Mouse (Mus musculus): Measurements from ENCODE around the gene Islr. TPM values are rescaled to one million over a fixed set of nuclear protein-coding genes. Genes with fewer than 3 reads are reported as not detected.
A peak's percentile ranks its signal among the peaks of the same experiment; 100 is the strongest.

The Islr gene
- polyA plus RNA-seq, 1 experiment from 2014 or later, result 109 TPM

DNA sequence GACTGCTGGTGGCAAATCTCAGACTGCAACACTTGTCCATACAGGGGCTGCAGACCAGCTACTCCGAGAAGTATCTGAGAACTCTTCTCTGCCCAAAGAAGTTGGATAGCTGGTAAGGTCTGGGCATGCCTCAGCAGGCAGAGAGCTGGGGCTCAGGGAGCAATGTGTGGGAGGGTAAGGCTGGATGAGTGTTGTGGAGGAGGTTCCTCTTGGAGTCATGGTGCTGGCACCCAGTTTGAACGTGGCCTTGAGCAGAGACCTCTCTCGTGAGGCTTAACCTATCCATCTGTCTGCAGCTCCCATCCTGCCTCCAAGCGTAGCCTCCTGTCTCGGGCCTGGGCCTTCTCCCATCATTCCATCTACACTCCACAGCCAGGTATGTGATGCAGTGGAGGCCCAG is 58.7 kb downstream of the Islr start:
- no peak overlapping the region for H3K4me3 ChIP-seq (replicated peaks)
- H3K9ac ChIP-seq (replicated peaks), result no peak overlapping the region
- peaks cover 43% of the 10 kb centered on the region for H3K4me1 ChIP-seq (replicated peaks)
- H3K27me3 ChIP-seq, result no peaks in the 10 kb centered on the region
- H3K27ac ChIP-seq, result no peak overlapping the region
- no peak for ATAC-seq (ENCODE audit: insufficient number of reproducible peaks, insufficient read depth, low FRiP score, low TSS enrichment, low read depth)
- H3K4me2 ChIP-seq, result no peak overlapping the region
- WGBS, result 75% methylated on average over 5 of the region's 5 CpGs
- peaks cover 65% of the 10 kb centered on the region for H3K36me3 ChIP-seq
- no peaks in the 10 kb centered on the region for H3K9me3 ChIP-seq

DNA sequence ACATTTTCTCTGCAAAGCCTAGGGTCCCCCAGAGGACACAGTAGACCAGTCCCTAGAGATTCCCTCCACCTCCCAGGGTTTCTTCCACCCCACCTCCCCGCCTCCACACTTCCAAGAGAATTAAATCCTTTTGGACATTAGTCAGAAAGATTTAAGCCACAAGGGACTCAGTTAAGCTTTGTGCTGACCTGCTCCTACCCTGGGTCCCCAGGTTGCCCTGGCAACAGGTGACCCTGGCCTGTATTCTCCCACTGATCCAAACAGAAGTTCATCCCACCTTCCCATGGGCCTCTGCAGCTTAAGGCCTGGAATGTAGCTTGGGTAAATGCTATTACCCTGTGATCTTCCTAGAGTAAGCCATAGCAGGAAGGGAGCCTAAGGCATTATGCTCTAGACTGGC is 59.4 kb downstream of the Islr start:
- peaks cover 65% of the 10 kb centered on the region for H3K36me3 ChIP-seq
- H3K9ac ChIP-seq (replicated peaks), result no peak overlapping the region
- no peak overlapping the region for H3K4me3 ChIP-seq (replicated peaks)
- WGBS, result 53% methylated on average over 1 of the region's 1 CpGs
- no peaks in the 10 kb centered on the region for H3K9me3 ChIP-seq
- H3K4me2 ChIP-seq, result no peak overlapping the region
- no peaks in the 10 kb centered on the region for H3K27me3 ChIP-seq
- no peak for ATAC-seq (ENCODE audit: insufficient number of reproducible peaks, insufficient read depth, low FRiP score, low TSS enrichment, low read depth)
- peaks cover 50% of the 10 kb centered on the region for H3K4me1 ChIP-seq (replicated peaks)
- no peak overlapping the region for H3K27ac ChIP-seq

DNA sequence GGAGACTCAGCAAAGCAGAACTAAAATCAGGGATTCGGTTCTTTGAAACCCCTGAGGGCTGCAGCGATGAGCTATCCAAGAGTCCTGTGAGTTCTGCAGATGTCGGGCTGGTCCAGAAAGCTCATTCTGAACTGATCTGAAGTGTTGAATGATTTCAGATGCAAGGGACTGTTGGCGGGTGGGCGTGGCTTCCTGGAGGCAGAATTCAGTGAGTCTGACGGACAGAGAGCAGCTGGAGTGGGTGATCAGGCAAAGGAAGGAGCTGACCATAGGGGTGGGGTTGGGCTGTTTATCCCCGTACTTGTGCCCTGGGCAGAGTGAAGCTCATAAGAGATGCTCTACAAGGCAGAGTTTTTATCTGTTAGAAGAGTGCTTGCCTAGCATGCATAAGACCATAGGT is 60.7 kb downstream of the Islr start:
- Histone ChIP-seq H3K4me3 (replicated peaks) (no peak overlapping the region), H3K27ac (no peak overlapping the region), H3K4me1 (replicated peaks) (peaks cover 47% of the 10 kb centered on the region), H3K4me2 (no peak overlapping the region), H3K9me3 (no peaks in the 10 kb centered on the region), H3K27me3 (no peaks in the 10 kb centered on the region), H3K36me3 (peaks cover 64% of the 10 kb centered on the region), H3K9ac (replicated peaks) (no peak overlapping the region)
- 28% methylated on average over 7 of the region's 7 CpGs for WGBS
- ATAC-seq (ENCODE audit: insufficient number of reproducible peaks, insufficient read depth, low FRiP score, low TSS enrichment, low read depth), result no peak

DNA sequence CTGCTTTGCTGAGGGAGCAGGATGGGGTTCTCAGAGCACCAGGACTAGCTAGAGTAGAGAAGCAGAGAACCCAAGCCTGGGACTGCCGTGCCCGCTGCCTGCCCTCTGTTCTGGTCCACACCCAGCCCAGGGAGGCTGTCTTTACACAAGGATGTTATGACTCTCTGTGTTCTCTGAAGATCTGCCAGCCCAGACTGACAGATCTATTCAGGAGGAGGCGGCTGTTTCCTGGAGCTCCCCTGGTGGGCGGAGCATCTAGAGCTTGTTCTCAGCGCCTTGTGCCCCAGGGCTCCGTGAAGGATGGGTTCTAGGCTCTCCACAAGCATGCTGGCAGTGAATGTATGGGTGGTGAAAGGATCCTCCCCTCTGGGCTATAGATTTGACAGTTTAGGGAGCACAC is 64.2 kb downstream of the Islr start:
- peaks cover 58% of the 10 kb centered on the region for H3K36me3 ChIP-seq
- 50% methylated on average over 6 of the region's 6 CpGs for WGBS
- no peak overlapping the region for H3K4me2 ChIP-seq
- no peak for ATAC-seq (ENCODE audit: insufficient number of reproducible peaks, insufficient read depth, low FRiP score, low TSS enrichment, low read depth)
- no peaks in the 10 kb centered on the region for H3K9me3 ChIP-seq
- H3K9ac ChIP-seq (replicated peaks), result no peak overlapping the region
- peaks cover 63% of the 10 kb centered on the region for H3K4me1 ChIP-seq (replicated peaks)
- H3K27me3 ChIP-seq, result no peaks in the 10 kb centered on the region
- no peak overlapping the region for H3K27ac ChIP-seq
- H3K4me3 ChIP-seq (replicated peaks), result no peak overlapping the region

DNA sequence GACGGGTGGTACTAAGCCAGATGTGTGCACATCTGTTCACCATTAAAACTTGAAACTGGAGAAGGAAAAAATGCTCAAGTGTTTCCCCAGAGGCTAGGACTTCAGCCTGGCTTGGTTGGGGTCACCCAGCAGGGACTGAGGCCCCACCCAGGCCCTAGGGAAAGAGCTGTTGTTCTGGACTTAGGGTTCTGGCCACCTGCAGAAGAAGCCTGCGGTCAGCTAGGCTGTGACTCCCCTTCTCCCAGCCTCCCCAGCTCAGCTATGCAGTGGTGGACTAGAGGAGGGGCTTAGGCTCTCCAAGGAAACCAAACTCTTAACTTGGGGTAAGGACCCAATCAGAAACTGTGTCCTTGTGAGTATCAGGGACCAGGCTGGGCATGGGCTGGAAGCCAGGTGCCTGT is 68.2 kb downstream of the Islr start:
- Histone ChIP-seq H3K4me3 (replicated peaks) (peak overlapping the region; percentile 17; the same call in 1 of the 2 replicates), H3K27me3 (no peaks in the 10 kb centered on the region), H3K9me3 (no peaks in the 10 kb centered on the region), H3K4me2 (peak overlapping the region; percentile 44), H3K36me3 (peaks cover 39% of the 10 kb centered on the region), H3K27ac (peak overlapping the region; percentile 77), H3K9ac (replicated peaks) (no peak overlapping the region), H3K4me1 (replicated peaks) (peaks cover 84% of the 10 kb centered on the region)
- ATAC-seq (ENCODE audit: insufficient number of reproducible peaks, insufficient read depth, low FRiP score, low TSS enrichment, low read depth), result peak; percentile 45
- WGBS, result 4% methylated on average over 2 of the region's 2 CpGs

DNA sequence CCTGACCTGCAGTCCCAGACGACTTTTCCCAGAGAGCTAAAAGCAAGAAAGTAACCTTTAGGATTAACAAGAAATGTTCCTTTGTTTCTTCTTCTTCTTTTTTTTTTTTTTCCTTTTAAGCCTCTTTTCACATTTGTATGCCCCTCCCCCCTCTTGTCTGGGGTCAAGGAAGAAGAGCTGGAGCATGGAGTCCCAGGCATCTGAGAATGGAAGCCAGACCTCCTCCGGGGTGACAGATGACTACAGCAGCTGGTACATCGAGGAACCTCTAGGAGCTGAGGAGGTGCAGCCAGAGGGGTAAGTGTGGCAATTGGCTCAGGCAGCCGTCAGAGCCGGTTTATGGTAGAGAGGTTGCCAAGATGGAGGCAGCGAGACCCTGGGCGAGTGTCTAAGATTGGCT is 69.2 kb downstream of the Islr start:
- 12% methylated on average over 7 of the region's 7 CpGs for WGBS
- H3K4me2 ChIP-seq, result peak overlapping the region; percentile 44

DNA sequence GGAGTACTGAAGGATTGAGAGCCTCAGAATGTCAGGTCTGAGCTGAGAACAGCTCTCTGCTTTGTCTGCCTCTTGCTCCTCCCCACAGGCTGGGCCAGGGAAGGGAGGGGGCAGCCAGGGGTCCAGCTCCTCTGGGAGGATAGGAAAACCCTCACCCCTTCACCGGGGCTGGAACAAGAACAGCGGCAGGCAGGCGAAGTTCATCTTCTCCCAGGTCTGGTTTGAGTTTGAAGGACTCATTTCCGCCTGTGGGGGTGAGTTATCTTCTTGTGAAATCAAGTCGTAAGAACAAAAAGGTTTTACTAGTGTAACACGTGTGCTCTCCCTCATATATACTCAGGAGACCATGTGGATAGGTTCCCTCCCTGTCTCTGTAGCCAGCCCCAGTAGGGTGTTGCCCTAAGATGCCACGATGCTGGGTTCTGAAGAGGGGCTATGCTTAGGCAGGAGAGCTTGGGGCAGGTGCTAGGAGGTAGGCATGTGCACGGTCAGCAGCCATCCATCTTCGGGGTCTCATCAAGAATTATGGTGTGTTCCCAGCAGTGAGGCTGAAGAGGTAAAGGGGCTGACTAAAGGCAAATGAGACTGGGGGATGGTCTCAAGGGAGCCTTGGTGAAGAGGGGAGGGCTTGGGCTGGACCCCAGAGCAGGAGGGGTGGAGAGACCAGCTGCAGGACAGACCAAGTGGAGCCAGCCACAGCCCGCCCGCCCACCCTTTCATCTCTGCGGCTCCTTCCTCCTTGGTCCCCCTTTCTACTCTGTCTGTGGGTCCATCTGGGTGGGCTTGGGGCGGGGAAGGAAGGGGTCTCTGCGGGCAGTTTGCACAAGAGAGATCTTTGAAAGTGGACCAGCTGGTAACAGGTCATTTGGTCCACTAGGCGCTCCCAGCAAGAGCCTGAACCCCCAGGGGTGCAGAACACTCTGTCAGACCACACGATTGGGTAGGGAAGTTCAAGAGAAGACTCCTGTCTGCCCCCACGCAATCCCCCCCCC is 69.9 kb downstream of the Islr start:
- WGBS, result 3% methylated on average over 16 of the region's 17 CpGs
- ATAC-seq (ENCODE audit: insufficient number of reproducible peaks, insufficient read depth, low FRiP score, low TSS enrichment, low read depth), result peak; percentile 39; the same call in 1 of the 2 replicates
- peak overlapping the region; percentile 23; the same call in 1 of the 2 replicates for H3K9ac ChIP-seq (replicated peaks)
- H3K4me3 ChIP-seq (replicated peaks), result 0 out of 2 replicates have a peak overlapping the region, but pooled peaks have one; percentile 0
- peaks cover 92% of the 10 kb centered on the region for H3K4me1 ChIP-seq (replicated peaks)
- H3K27ac ChIP-seq, result peak overlapping the region; percentile 77
- peaks cover 21% of the 10 kb centered on the region for H3K36me3 ChIP-seq
- H3K9me3 ChIP-seq, result no peaks in the 10 kb centered on the region
- H3K27me3 ChIP-seq, result no peaks in the 10 kb centered on the region
- peak overlapping the region; percentile 44 for H3K4me2 ChIP-seq

More for the DNA sequence above, 69.2 kb downstream of the Islr start:
- Histone ChIP-seq H3K36me3 (peaks cover 29% of the 10 kb centered on the region), H3K9ac (replicated peaks) (peak overlapping the region; percentile 23; the same call in 1 of the 2 replicates), H3K27me3 (no peaks in the 10 kb centered on the region), H3K4me3 (replicated peaks) (peak overlapping the region; percentile 19), H3K9me3 (no peaks in the 10 kb centered on the region), H3K4me1 (replicated peaks) (peaks cover 89% of the 10 kb centered on the region), H3K27ac (peak overlapping the region; percentile 77)
- no peak for ATAC-seq (ENCODE audit: insufficient number of reproducible peaks, insufficient read depth, low FRiP score, low TSS enrichment, low read depth)

DNA sequence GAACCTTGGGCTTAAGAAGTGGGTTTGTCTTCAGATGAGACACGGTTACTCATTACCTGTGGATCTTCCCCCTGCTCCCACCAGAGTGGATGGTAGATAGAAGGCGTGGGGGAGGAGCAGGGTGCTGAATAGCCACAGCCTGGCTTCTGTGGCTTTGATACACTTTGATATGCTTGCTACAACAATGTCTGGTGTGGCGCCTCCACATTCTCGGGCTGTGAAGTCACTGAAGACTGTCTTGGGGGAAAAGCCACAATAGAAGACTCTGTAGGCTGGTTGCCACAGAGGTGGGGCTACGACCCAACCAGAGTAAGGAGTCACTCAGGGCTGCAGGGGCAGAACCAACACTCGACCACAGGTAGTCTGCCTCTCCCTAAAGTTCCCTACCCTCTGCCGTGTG is 72.4 kb downstream of the Islr start:
- no peak overlapping the region for H3K27ac ChIP-seq
- no peak overlapping the region for H3K9ac ChIP-seq (replicated peaks)
- no peak for ATAC-seq (ENCODE audit: insufficient number of reproducible peaks, insufficient read depth, low FRiP score, low TSS enrichment, low read depth)
- H3K4me2 ChIP-seq, result peak overlapping the region; percentile 53; the same call in 1 of the 2 replicates
- H3K9me3 ChIP-seq, result no peaks in the 10 kb centered on the region
- no peaks in the 10 kb centered on the region for H3K27me3 ChIP-seq
- H3K36me3 ChIP-seq, result 0 out of 2 replicates have a peak, but pooled peaks cover under 1% of the 10 kb centered on the region
- no peak overlapping the region for H3K4me3 ChIP-seq (replicated peaks)
- peaks cover 98% of the 10 kb centered on the region for H3K4me1 ChIP-seq (replicated peaks)
- 73% methylated on average over 7 of the region's 7 CpGs for WGBS

DNA sequence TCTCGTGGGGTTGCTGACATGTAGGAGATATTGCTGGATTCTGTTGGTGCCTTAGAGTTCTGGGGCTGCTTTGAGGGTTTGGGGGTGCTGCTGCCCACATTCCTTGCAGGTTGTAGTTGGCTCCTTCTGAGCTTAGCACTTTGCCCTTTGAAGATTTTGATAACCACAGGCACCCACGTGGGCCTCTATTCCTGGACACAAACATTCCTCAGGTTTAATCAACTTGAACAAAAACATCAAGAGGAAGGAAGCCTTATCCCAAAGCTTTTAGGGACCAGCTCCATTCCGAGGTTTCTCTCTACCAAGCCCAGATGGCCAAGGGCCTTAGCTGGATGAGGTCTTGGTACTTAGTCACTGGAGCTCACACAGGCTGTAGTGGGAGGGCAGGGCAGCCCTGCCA is 73.2 kb downstream of the Islr start:
- Histone ChIP-seq H3K4me2 (peak overlapping the region; percentile 53), H3K4me3 (replicated peaks) (peak overlapping the region; percentile 30; the same call in 1 of the 2 replicates), H3K9ac (replicated peaks) (no peak overlapping the region), H3K4me1 (replicated peaks) (peaks cover 98% of the 10 kb centered on the region), H3K9me3 (no peaks in the 10 kb centered on the region), H3K27ac (peak overlapping the region; percentile 95; the same call in 1 of the 2 replicates), H3K36me3 (no peaks in the 10 kb centered on the region), H3K27me3 (no peaks in the 10 kb centered on the region)
- WGBS, result 46% methylated on average over 3 of the region's 3 CpGs
- ATAC-seq (ENCODE audit: insufficient number of reproducible peaks, insufficient read depth, low FRiP score, low TSS enrichment, low read depth), result no peak

DNA sequence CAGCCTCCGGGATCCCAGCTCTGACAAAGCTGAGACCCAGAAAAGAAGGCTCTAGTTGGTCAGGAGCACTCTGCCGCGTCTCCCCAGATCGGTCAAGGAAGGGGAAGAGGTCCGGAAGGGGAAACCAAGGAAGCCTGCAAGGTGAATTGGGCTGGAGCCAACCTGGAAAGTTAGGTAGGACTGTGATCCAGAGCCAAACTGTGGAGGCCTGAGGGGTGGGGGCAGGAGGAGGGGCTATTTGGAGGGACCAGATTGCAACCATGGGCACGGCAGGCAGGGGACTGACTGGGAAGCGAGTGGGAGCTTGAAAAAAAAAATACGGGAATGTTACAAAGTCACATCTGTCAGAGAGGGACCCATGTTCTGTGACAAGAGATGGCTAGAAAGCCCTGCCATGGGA is 74.6 kb downstream of the Islr start:
- peak overlapping the region; percentile 30 for H3K4me3 ChIP-seq (replicated peaks)
- H3K36me3 ChIP-seq, result no peaks in the 10 kb centered on the region
- H3K4me1 ChIP-seq (replicated peaks), result peaks cover 98% of the 10 kb centered on the region
- WGBS, result 4% methylated on average over 8 of the region's 8 CpGs
- no peak for ATAC-seq (ENCODE audit: insufficient number of reproducible peaks, insufficient read depth, low FRiP score, low TSS enrichment, low read depth)
- H3K27ac ChIP-seq, result peak overlapping the region; percentile 95
- H3K9me3 ChIP-seq, result no peaks in the 10 kb centered on the region
- peaks cover 2% of the 10 kb centered on the region for H3K27me3 ChIP-seq
- H3K4me2 ChIP-seq, result peak overlapping the region; percentile 53
- H3K9ac ChIP-seq (replicated peaks), result peak overlapping the region; percentile 50

DNA sequence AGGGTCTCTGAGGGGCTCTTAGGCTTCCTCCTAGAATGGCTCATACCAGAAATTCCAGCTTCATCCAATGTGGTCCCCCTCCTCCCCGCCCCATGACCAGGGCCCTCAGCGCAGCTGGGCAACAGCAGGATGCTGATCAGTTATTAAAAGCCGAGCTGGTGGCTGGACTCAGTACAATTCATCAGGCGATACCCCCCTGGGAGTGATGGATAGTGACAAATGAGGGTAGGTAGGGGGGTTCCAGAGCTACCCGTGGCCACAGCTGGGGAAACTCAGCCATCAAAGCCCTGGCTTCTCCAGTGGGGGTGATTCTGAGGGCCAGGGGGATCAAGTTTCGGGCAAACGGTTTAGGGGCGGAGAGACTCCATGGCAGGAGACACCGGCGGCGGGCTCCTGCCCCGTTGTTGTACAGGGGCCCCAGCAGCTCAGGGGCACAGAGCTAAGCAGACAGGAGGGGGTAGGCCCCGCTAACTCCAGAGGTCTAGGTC is 75.1 kb downstream of the Islr start:
- peak overlapping the region; percentile 30 for H3K4me3 ChIP-seq (replicated peaks)
- peak; percentile 64 for ATAC-seq (ENCODE audit: insufficient number of reproducible peaks, insufficient read depth, low FRiP score, low TSS enrichment, low read depth)
- peak overlapping the region; percentile 53 for H3K4me2 ChIP-seq
- peak overlapping the region; percentile 50 for H3K9ac ChIP-seq (replicated peaks)
- WGBS, result 2% methylated on average over 13 of the region's 13 CpGs
- peaks cover 3% of the 10 kb centered on the region for H3K27me3 ChIP-seq
- H3K4me1 ChIP-seq (replicated peaks), result peaks cover 98% of the 10 kb centered on the region
- peak overlapping the region; percentile 95 for H3K27ac ChIP-seq
- no peaks in the 10 kb centered on the region for H3K36me3 ChIP-seq
- no peaks in the 10 kb centered on the region for H3K9me3 ChIP-seq

All from limb, embryonic 12.5 days (tissue).